Mouse (Mus musculus): Measurements from ENCODE around the gene Wbp4.

DNA sequence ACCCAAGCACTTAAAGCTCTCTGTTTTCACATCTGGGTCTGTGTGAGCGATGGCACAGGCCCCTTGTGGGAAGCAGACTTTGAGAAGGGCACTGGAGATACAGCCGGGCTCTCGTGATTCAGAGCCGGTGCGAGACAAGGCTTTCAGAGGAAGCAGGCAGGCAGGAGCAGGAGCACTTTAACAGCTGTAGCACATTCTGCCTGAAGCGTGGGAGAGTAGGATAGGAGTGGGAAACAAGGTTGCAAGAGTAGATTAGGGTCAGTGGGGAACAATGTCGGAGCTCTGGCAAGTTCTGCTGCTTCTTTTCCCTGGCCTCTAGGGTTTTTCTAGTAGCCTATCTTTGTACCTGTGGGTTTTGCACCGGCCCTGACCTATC is 5.3 kb upstream of the Wbp4 start:
- TF ChIP-seq CTCF (IDR thresholded peaks at IDR 0.05; ENCODE audit: control insufficient read depth, insufficient read depth, low read length) (no peak), POLR2A (IDR thresholded peaks at IDR 0.05; ENCODE audit: borderline replicate concordance, control insufficient read depth, low read depth, low read length) (no peak)
